Mouse (Mus musculus) embryonic facial prominence, embryonic 11.5 days (tissue): ENCODE results near the gene Rassf7. TPM values are rescaled to one million over a fixed set of nuclear protein-coding genes. Genes with fewer than 3 reads are reported as not detected.

Source experiments
- ATAC-seq: fragments of 200-750 bp; cut with Nextera tagmentation; replicated peaks from 2 replicates; pipeline ENCODE4 v1.8.0; 2017; ENCODE audit warnings: low read depth; ENCODE audit not compliant: insufficient number of reproducible peaks, low FRiP score, low TSS enrichment
- DNase-seq: peaks from one replicate; pipeline ENCODE4 v3.0.0-alpha.2; 2015; ENCODE audit warnings: low spot score
- H3K27ac ChIP-seq: fragments of 300-500 bp; sonication (generic); replicated peaks from 2 replicates; pipeline ENCODE4 v1.5.1; 2014; ENCODE audit warnings: mild to moderate bottlenecking, low read depth, low read length, control low read depth
- H3K27me3 ChIP-seq: fragments of 300-500 bp; sonication (generic); 2 replicates; pipeline ENCODE4 v1.6.1; 2014; ENCODE audit warnings: mild to moderate bottlenecking, low read length, moderate library complexity, mixed read lengths; ENCODE audit not compliant: control insufficient read depth, insufficient read depth
- H3K36me3 ChIP-seq: fragments of 300-500 bp; sonication (generic); replicated peaks from 2 replicates; pipeline ENCODE4 v1.6.1; 2014; ENCODE audit warnings: low read depth, mild to moderate bottlenecking, low read length, moderate library complexity, mixed read lengths; ENCODE audit not compliant: control insufficient read depth, insufficient read depth
- H3K4me1 ChIP-seq: fragments of 300-500 bp; sonication (generic); 2 replicates; pipeline ENCODE4 v1.6.1; 2014; ENCODE audit warnings: low read length, mixed read lengths; ENCODE audit not compliant: control insufficient read depth, insufficient read depth
- H3K4me2 ChIP-seq: fragments of 300-500 bp; sonication (generic); 2 replicates; pipeline ENCODE4 v1.6.1; 2014; ENCODE audit warnings: low read depth, mild to moderate bottlenecking, control low read depth, low read length, moderate library complexity
- H3K4me3 ChIP-seq: fragments of 300-500 bp; sonication (generic); 2 replicates; pipeline ENCODE4 v1.5.1; 2014; ENCODE audit warnings: low read depth, low read length, control low read depth
- H3K9ac ChIP-seq: fragments of 300-500 bp; sonication (generic); replicated peaks from 2 replicates; pipeline ENCODE4 v1.6.1; 2014; ENCODE audit warnings: mild to moderate bottlenecking, control low read depth, low read length
- H3K9me3 ChIP-seq: fragments of 300-500 bp; sonication (generic); replicated peaks from 2 replicates; pipeline ENCODE4 v1.6.1; 2016; ENCODE audit warnings: mild to moderate bottlenecking, low read length, inconsistent platforms, mixed read lengths; ENCODE audit not compliant: control insufficient read depth
- WGBS: fragments of 180-500 bp; shearing (Covaris S2); extraction: QIAGEN DNeasy Blood & Tissue Kit; methylation state at CpG from one replicate; pipeline ENCODE4 v1.1.7; 2014; 5-methylcytosine and 5-hydroxymethylcytosine counted together
- microRNA counts: library from miRNA; unstranded; fragments of <30 nt; microRNA quantifications from one replicate; lab custom pipeline; 2016
- microRNA-seq: library from miRNA; unstranded; fragments of <30 nt; microRNA quantifications from one replicate; pipeline ENCODE4, GENCODE M21; 2016; ENCODE audit warnings: borderline number of aligned reads
- polyA plus RNA-seq: library from polyadenylated mRNA; unstranded; fragments of >200 nt; fragmentation: Nextera tagmentation; extraction: Ambion mirVana; gene quantifications from 2 replicates; pipeline ENCODE4 v1.2.1, GENCODE M21; 2014

Gene Rassf7
- polyA plus RNA-seq, 1 experiment from 2014 or later: 33.0 TPM

- Histone ChIP-seq H3K27ac (no peak overlapping the region), H3K4me3 (no peak overlapping the region), H3K4me1 (no peaks in the 10 kb centered on the region), H3K4me2 (no peak overlapping the region), H3K27me3 (no peaks in the 10 kb centered on the region), H3K9ac (no peak overlapping the region), H3K9me3 (no peaks in the 10 kb centered on the region), H3K36me3 (peaks cover 28% of the 10 kb centered on the region)
- ATAC-seq (0 out of 2 replicates have a peak, but pooled peaks have one; percentile 37), DNase-seq (peak; percentile 35)
- WGBS: 44% methylated on average over 12 of the region's 12 CpGs
Measured at GRCm38 (mm10) chr7:141264761-141265410, 49.2 kb downstream of the Rassf7 start.

GRCm38 (mm10) chr7:141265411-141265738 is 49.7 kb downstream of the Rassf7 start:
- H3K9me3 ChIP-seq: no peaks in the 10 kb centered on the region
- WGBS: 38% methylated on average over 11 of the region's 11 CpGs
- no peak overlapping the region for H3K9ac ChIP-seq

GRCm38 (mm10) chr7:141265739-141266561 is 50.3 kb downstream of the Rassf7 start, which contains the start of gene Irf7:
TSS of gene Irf7 (minus strand) at chr7:141266481.
- H3K36me3 ChIP-seq: peaks cover 21% of the 10 kb centered on the region
- 16% methylated on average over 25 of the region's 25 CpGs for WGBS
- peak within 1 kb of the TSS; percentile 24; the same call in 1 of the 2 replicates for H3K4me3 ChIP-seq
- H3K9me3 ChIP-seq: no peaks in the 10 kb centered on the region
- H3K4me2 ChIP-seq: peak within 1 kb of the TSS; percentile 50
- H3K27ac ChIP-seq: no peak within 1 kb of the TSS
- ATAC-seq (0 out of 2 replicates have a peak, but pooled peaks have one; percentile 49), DNase-seq (peak; percentile 26)
- peak within 1 kb of the TSS; percentile 41 for H3K9ac ChIP-seq
- H3K4me1 ChIP-seq: no peaks in the 10 kb centered on the region
- no peaks in the 10 kb centered on the region for H3K27me3 ChIP-seq

More at GRCm38 (mm10) chr7:141265411-141265738, 49.7 kb downstream of the Rassf7 start:
- H3K36me3 ChIP-seq: peaks cover 24% of the 10 kb centered on the region
- H3K27ac ChIP-seq: no peak overlapping the region
- ATAC-seq (no peak), DNase-seq (no peak)
- no peaks in the 10 kb centered on the region for H3K4me1 ChIP-seq
- H3K27me3 ChIP-seq: no peaks in the 10 kb centered on the region
- H3K4me2 ChIP-seq: no peak overlapping the region
- H3K4me3 ChIP-seq: no peak overlapping the region

MicroRNAs within 50 kb of the gene (microRNA counts, 519-probe panel; counts per million panel counts)
- microRNA mmu-miR-210 (lab: Ali Mortazavi, UCI): 3,275 counts per million, percentile 44 among the panel's probes with 10 or more counts

Small RNAs within 50 kb of the gene (microRNA-seq; reads per million reads assigned to microRNA genes)
- gene Mir210: 576 reads per million, percentile 65 among the genes with 10 or more reads in this experiment

Other genes starting within 250 kb of the Rassf7 start
- 19.9 and 20.1 TPM in 2 replicates for gene Ifitm1, start 248.6 kb upstream of the Rassf7 start, polyA plus RNA-seq
- 29.8 and 36.5 TPM in 2 replicates for gene Ifitm3, start 205.1 kb upstream of the Rassf7 start, polyA plus RNA-seq
- gene Ifitm6, start 197.9 kb upstream of the Rassf7 start, polyA plus RNA-seq: not detected in 2 replicates
- not detected in 2 replicates for gene Gm17387, start 186.7 kb upstream of the Rassf7 start, polyA plus RNA-seq
- gene B4galnt4, start 154.8 kb upstream of the Rassf7 start, polyA plus RNA-seq: 15.8 and 19.4 TPM in 2 replicates
- 3.1 and 3.5 TPM in 2 replicates for gene Pkp3, start 137.6 kb upstream of the Rassf7 start, polyA plus RNA-seq
- gene Sigirr, start 115.3 kb upstream of the Rassf7 start, polyA plus RNA-seq: 1.6 and 1.8 TPM in 2 replicates
- 1.2 and 1.3 TPM in 2 replicates for gene Ano9, start 98.1 kb upstream of the Rassf7 start, polyA plus RNA-seq
- gene Ptdss2, start 93.5 kb upstream of the Rassf7 start, polyA plus RNA-seq: 67.3 and 69.6 TPM in 2 replicates
- 82.0 and 93.5 TPM in 2 replicates for gene Rnh1, start 43.0 kb upstream of the Rassf7 start, polyA plus RNA-seq
- 91.4 and 91.7 TPM in 2 replicates for gene Hras, start 21.9 kb upstream of the Rassf7 start, polyA plus RNA-seq
- 8.2 and 8.7 TPM in 2 replicates for gene Lrrc56, start 21.7 kb upstream of the Rassf7 start, polyA plus RNA-seq
- 2.5 and 2.6 TPM in 2 replicates for gene Lmntd2, start 1.8 kb upstream of the Rassf7 start, polyA plus RNA-seq
- 63.4 and 76.7 TPM in 2 replicates for gene Phrf1, start 12.9 kb downstream of the Rassf7 start, polyA plus RNA-seq
- 0.46 and 0.66 TPM in 2 replicates for gene Irf7, start 50.6 kb downstream of the Rassf7 start, polyA plus RNA-seq
- gene Cdhr5, start 60.9 kb downstream of the Rassf7 start, polyA plus RNA-seq: not detected in 2 replicates
- gene Sct, start 63.3 kb downstream of the Rassf7 start, polyA plus RNA-seq: 4.5 and 6.7 TPM in 2 replicates
- 0.62 and 0.89 TPM in 2 replicates for gene Drd4, start 76.1 kb downstream of the Rassf7 start, polyA plus RNA-seq
- gene Deaf1, start 111.8 kb downstream of the Rassf7 start, polyA plus RNA-seq: 53.9 and 60.8 TPM in 2 replicates
- gene Tmem80, start 111.9 kb downstream of the Rassf7 start, polyA plus RNA-seq: 24.0 and 26.6 TPM in 2 replicates
- 3.4 and 3.5 TPM in 2 replicates for gene Eps8l2, start 123.0 kb downstream of the Rassf7 start, polyA plus RNA-seq
- 340 and 364 TPM in 2 replicates for gene Taldo1, start 176.3 kb downstream of the Rassf7 start, polyA plus RNA-seq
- gene Gatd1, start 198.3 kb downstream of the Rassf7 start, polyA plus RNA-seq: 44.6 and 51.0 TPM in 2 replicates
- 2.5 and 3.7 TPM in 2 replicates for gene Cend1, start 213.6 kb downstream of the Rassf7 start, polyA plus RNA-seq
- 27.4 and 30.4 TPM in 2 replicates for gene Slc25a22, start 222.0 kb downstream of the Rassf7 start, polyA plus RNA-seq
- gene Pidd1, start 228.2 kb downstream of the Rassf7 start, polyA plus RNA-seq: 9.1 and 10.1 TPM in 2 replicates
- 1,064 and 1,069 TPM in 2 replicates for gene Rplp2, start 231.5 kb downstream of the Rassf7 start, polyA plus RNA-seq
- 10.5 and 11.1 TPM in 2 replicates for gene Pnpla2, start 239.3 kb downstream of the Rassf7 start, polyA plus RNA-seq
- gene Cracr2b, start 245.2 kb downstream of the Rassf7 start, polyA plus RNA-seq: 3.5 and 4.8 TPM in 2 replicates